Mouse (Mus musculus): ENCODE measurements around the gene Tlk1. TPM values are rescaled to one million over a fixed set of nuclear protein-coding genes. Genes with fewer than 3 reads are reported as not detected.

The Tlk1 gene
- total and polyA plus RNA-seq, 3 experiments = 13.1 to 37.6 (median 17.4) TPM

DNA sequence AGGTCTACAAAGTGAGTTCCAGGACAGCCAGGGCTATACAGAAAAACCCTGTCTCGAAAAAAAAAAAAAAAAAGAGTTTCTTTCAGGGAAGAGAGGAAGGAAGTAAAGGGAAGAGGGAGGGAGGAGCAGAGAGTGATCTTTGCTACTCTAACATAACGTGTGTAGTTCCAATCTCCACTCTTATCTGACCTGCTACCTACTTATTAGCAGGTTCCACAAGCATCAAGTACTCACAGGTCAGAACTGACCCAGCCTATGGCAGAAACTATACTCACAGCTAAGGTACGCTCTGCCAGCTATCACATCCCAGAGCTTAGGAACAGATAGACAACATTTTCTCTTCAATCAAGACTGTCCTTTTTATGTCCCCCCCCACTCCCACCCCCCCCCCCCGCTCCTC lies 90.0 kb downstream of the Tlk1 start:
- Histone ChIP-seq H3K4me1 (ENCODE audit: control insufficient read depth in 1 of 2, insufficient read depth in 2 of 2) (peaks cover 0 to 12% of the 10 kb centered on the region in 2 experiments; a peak in 1 of 4 replicates), H3K9ac (ENCODE audit: insufficient read depth, low read depth) (no peak overlapping the region), H3K79me2 (replicated peaks; ENCODE audit: control insufficient read depth, extremely low read depth, insufficient read depth, poor library complexity, severe bottlenecking) (no peaks in the 10 kb centered on the region), H3K4me2 (ENCODE audit: insufficient read depth, low read depth, poor library complexity, severe bottlenecking) (no peak overlapping the region), H3K27ac (ENCODE audit: insufficient read depth, low read depth) (no peak overlapping the region), H3K4me3 (replicated peaks in 1 of 3; ENCODE audit: low read depth in 2 of 3, low read length in 2 of 3, poor library complexity in 1 of 3) (no peak overlapping the region), H3K9me3 (replicated peaks; ENCODE audit: low read length) (no peaks in the 10 kb centered on the region), H3K36me3 (replicated peaks in 1 of 2; ENCODE audit: control insufficient read depth in 1 of 2, insufficient read depth in 1 of 2, low read length in 1 of 2) (peaks cover 30 to 74% of the 10 kb centered on the region in 2 experiments), H3K27me3 (replicated peaks) (no peaks in the 10 kb centered on the region)
- in situ Hi-C loops (cut with MboI; ENCODE audit: low pct_ligation_motif_present, low pct_unique_long_range_greater_than_20kb, low sequenced_read_pairs) (no loop called here), dilution Hi-C loops (cut with MboI; ENCODE audit: extremely low pct_ligation_motif_present, extremely low pct_unique_long_range_greater_than_20kb, low sequenced_read_pairs) (no loop called here)
- DNase-seq (ENCODE audit: extremely low read depth) = no peak
- no peak for TF ChIP-seq CHD2 (IDR thresholded peaks at IDR 0.05; ENCODE audit: low read length)
- no peak for TF ChIP-seq USF2 (conservative IDR thresholded peaks at IDR 0.05; ENCODE audit: low read depth, low read length)
- TF ChIP-seq JUND (conservative IDR thresholded peaks at IDR 0.05; ENCODE audit: low read depth, low read length) = no peak
- TF ChIP-seq BHLHE40 (IDR thresholded peaks at IDR 0.05; ENCODE audit: low read depth, low read length) = no peak
- no peak for TF ChIP-seq POLR2A (IDR thresholded peaks at IDR 0.05; ENCODE audit: low read depth, low read length)
- TF ChIP-seq MEF2A (IDR thresholded peaks at IDR 0.05; ENCODE audit: borderline replicate concordance, low read depth, low read length) = no peak
- no peak for TF ChIP-seq JUN (IDR thresholded peaks at IDR 0.05; ENCODE audit: insufficient read depth, low read depth, low read length)
- no peak for TF ChIP-seq MAX (IDR thresholded peaks at IDR 0.05; ENCODE audit: low read length)
- no peak for TF ChIP-seq MAFK (IDR thresholded peaks at IDR 0.05; ENCODE audit: insufficient replicate concordance, low read length)
- no peak for TF ChIP-seq NELFE (IDR thresholded peaks at IDR 0.05; ENCODE audit: low read depth, low read length)
- TF ChIP-seq PAX5 (IDR thresholded peaks at IDR 0.05; ENCODE audit: low read length) = no peak

GRCm38 (mm10) chr2:70727089-70727488 lies 98.4 kb downstream of the Tlk1 start:
- Histone ChIP-seq H3K79me2 (replicated peaks; ENCODE audit: control insufficient read depth, extremely low read depth, insufficient read depth, poor library complexity, severe bottlenecking) (no peaks in the 10 kb centered on the region), H3K9ac (ENCODE audit: insufficient read depth, low read depth) (no peak overlapping the region), H3K27ac (ENCODE audit: insufficient read depth, low read depth) (no peak overlapping the region), H3K9me3 (replicated peaks; ENCODE audit: low read length) (no peaks in the 10 kb centered on the region), H3K4me2 (ENCODE audit: insufficient read depth, low read depth, poor library complexity, severe bottlenecking) (no peak overlapping the region), H3K27me3 (replicated peaks) (no peaks in the 10 kb centered on the region), H3K4me3 (replicated peaks in 1 of 3; ENCODE audit: low read depth in 2 of 3, low read length in 2 of 3, poor library complexity in 1 of 3) (no peak overlapping the region), H3K4me1 (ENCODE audit: control insufficient read depth in 1 of 2, insufficient read depth in 2 of 2) (peaks cover 0 to 16% of the 10 kb centered on the region in 2 experiments; a peak in 1 of 4 replicates), H3K36me3 (replicated peaks in 1 of 2; ENCODE audit: control insufficient read depth in 1 of 2, insufficient read depth in 1 of 2, low read length in 1 of 2) (peaks cover 21 to 60% of the 10 kb centered on the region in 2 experiments)
- DNase-seq (ENCODE audit: extremely low read depth) = no peak
- dilution Hi-C loops (cut with MboI; ENCODE audit: extremely low pct_ligation_motif_present, extremely low pct_unique_long_range_greater_than_20kb, low sequenced_read_pairs) (no loop called here), in situ Hi-C loops (cut with MboI; ENCODE audit: low pct_ligation_motif_present, low pct_unique_long_range_greater_than_20kb, low sequenced_read_pairs) (no loop called here)
- no peak for TF ChIP-seq NRF1 (IDR thresholded peaks at IDR 0.05; ENCODE audit: low read depth, low read length)
- no peak for TF ChIP-seq HCFC1 (IDR thresholded peaks at IDR 0.05; ENCODE audit: low read depth, low read length)
- no peak for TF ChIP-seq SIN3A (IDR thresholded peaks at IDR 0.05; ENCODE audit: low read length)
- TF ChIP-seq PAX5 (IDR thresholded peaks at IDR 0.05; ENCODE audit: low read length) = no peak
- TF ChIP-seq GABPA (IDR thresholded peaks at IDR 0.05; ENCODE audit: insufficient replicate concordance, low read depth, low read length) = no peak
- TF ChIP-seq KAT2A (IDR thresholded peaks at IDR 0.05; ENCODE audit: insufficient replicate concordance, low read length) = no peak
- no peak for TF ChIP-seq ZNF384 (IDR thresholded peaks at IDR 0.05; ENCODE audit: low read depth, low read length)
- no peak for TF ChIP-seq MYC (IDR thresholded peaks at IDR 0.05; ENCODE audit: low read depth, low read length)
- no peak for TF ChIP-seq TBP (conservative IDR thresholded peaks at IDR 0.05; ENCODE audit: low read depth, low read length)
- TF ChIP-seq USF1 (IDR thresholded peaks at IDR 0.05; ENCODE audit: low read depth, low read length) = no peak

Data from CH12.LX (cell line).